Mouse (Mus musculus) limb, embryonic 13.5 days (tissue): Measurements from ENCODE around the gene Cfdp1. TPM values are rescaled to one million over a fixed set of nuclear protein-coding genes. Genes with fewer than 3 reads are reported as not detected.

Experiments used
- ATAC-seq: fragments of 200-750 bp; cut with Nextera tagmentation; 2 replicates; pipeline ENCODE4 v1.8.0; 2017; ENCODE audit warnings: low read depth, moderate number of reproducible peaks, moderate TSS enrichment; ENCODE audit not compliant: low FRiP score
- H3K27ac ChIP-seq: fragments of 300-500 bp; sonication (generic); 2 replicates; pipeline ENCODE4 v1.5.1; 2015; ENCODE audit warnings: inconsistent platforms, mild to moderate bottlenecking, moderate library complexity
- H3K27me3 ChIP-seq: fragments of 300-500 bp; sonication (generic); 2 replicates; pipeline ENCODE4 v1.6.1; 2015; ENCODE audit warnings: mild to moderate bottlenecking, inconsistent platforms
- H3K36me3 ChIP-seq: fragments of 300-500 bp; sonication (generic); 2 replicates; pipeline ENCODE4 v1.6.1; 2015; ENCODE audit warnings: inconsistent platforms, mild to moderate bottlenecking, moderate library complexity
- H3K4me1 ChIP-seq: fragments of 300-500 bp; sonication (generic); 2 replicates; pipeline ENCODE4 v1.6.1; 2015; ENCODE audit warnings: inconsistent platforms
- H3K4me2 ChIP-seq: fragments of 300-500 bp; sonication (generic); replicated peaks from 2 replicates; pipeline ENCODE4 v1.6.1; 2015; ENCODE audit warnings: inconsistent platforms, mild to moderate bottlenecking, moderate library complexity
- H3K4me3 ChIP-seq: fragments of 300-500 bp; sonication (generic); 2 replicates; pipeline ENCODE4 v1.5.1; 2015; ENCODE audit warnings: moderate library complexity, mild to moderate bottlenecking, inconsistent platforms
- H3K9ac ChIP-seq: fragments of 300-500 bp; sonication (generic); 2 replicates; pipeline ENCODE4 v1.6.1; 2015; ENCODE audit warnings: mild to moderate bottlenecking, inconsistent platforms
- H3K9me3 ChIP-seq: fragments of 300-500 bp; sonication (generic); 2 replicates; pipeline ENCODE4 v1.6.1; 2016; ENCODE audit warnings: inconsistent platforms
- WGBS: fragments of 180-500 bp; shearing (Covaris S2); methylation state at CpG from one replicate; pipeline ENCODE4 v1.1.7; 2015; 5-methylcytosine and 5-hydroxymethylcytosine counted together
- polyA plus RNA-seq: library from polyadenylated mRNA; unstranded; fragments of >200 nt; fragmentation: Nextera tagmentation; extraction: Ambion mirVana; gene quantifications from 2 replicates; pipeline ENCODE4 v1.2.1, GENCODE M21; 2015

Gene Cfdp1
- polyA plus RNA-seq, 1 experiment from 2014 or later: 262 TPM

- no peak overlapping the region for H3K27ac ChIP-seq
- WGBS: 69% methylated on average over 5 of the region's 5 CpGs
- no peak overlapping the region for H3K9ac ChIP-seq
- H3K27me3 ChIP-seq: no peaks in the 10 kb centered on the region
- no peak overlapping the region for H3K4me3 ChIP-seq
- H3K36me3 ChIP-seq: peaks cover 62% of the 10 kb centered on the region
- no peaks in the 10 kb centered on the region for H3K9me3 ChIP-seq
- peaks cover 22% of the 10 kb centered on the region for H3K4me1 ChIP-seq
- no peak for ATAC-seq
- no peak overlapping the region for H3K4me2 ChIP-seq
These were observed 135.2 kb downstream of the Cfdp1 start for GRCm38 (mm10) chr8:111718937-111719336.

Other genes starting within 250 kb of the Cfdp1 start
- gene Ldhd, start 223.9 kb downstream of the Cfdp1 start, polyA plus RNA-seq: 0.22 and 0.41 TPM in 2 replicates
- 27.5 and 29.6 TPM in 2 replicates for gene Zfp1, start 210.9 kb downstream of the Cfdp1 start, polyA plus RNA-seq
- 0.89 and 3.1 TPM in 2 replicates for gene Ctrb1, start 163.3 kb downstream of the Cfdp1 start, polyA plus RNA-seq
- 41.7 and 41.8 TPM in 2 replicates for gene Bcar1, start 110.5 kb downstream of the Cfdp1 start, polyA plus RNA-seq
- 7.5 and 8.6 TPM in 2 replicates for gene Tmem170, start 22.5 kb upstream of the Cfdp1 start, polyA plus RNA-seq
- 7.2 and 7.9 TPM in 2 replicates for gene Chst5, start 56.2 kb upstream of the Cfdp1 start, polyA plus RNA-seq
- gene Tmem231, start 79.6 kb upstream of the Cfdp1 start, polyA plus RNA-seq: 22.4 and 24.6 TPM in 2 replicates
- gene Gabarapl2, start 86.4 kb upstream of the Cfdp1 start, polyA plus RNA-seq: 163 and 169 TPM in 2 replicates
- 11.9 and 12.1 TPM in 2 replicates for gene Adat1, start 138.0 kb upstream of the Cfdp1 start, polyA plus RNA-seq
- gene Kars, start 157.0 kb upstream of the Cfdp1 start, polyA plus RNA-seq: 222 and 227 TPM in 2 replicates
- 28.5 and 29.1 TPM in 2 replicates for gene Terf2ip, start 157.1 kb upstream of the Cfdp1 start, polyA plus RNA-seq
- 0.29 and 0.45 TPM in 2 replicates for gene Gm6793, start 160.7 kb upstream of the Cfdp1 start, polyA plus RNA-seq